Mouse (Mus musculus): ENCODE measurements at regions not wholly inside any gene's neighbourhood (a gene's known extent, or its start where the extent isn't known, plus 50 kb on each side); places are given as distances from the start of the nearest gene placed in this dataset.

GRCm38 (mm10) chr14:40758441-40758840 is 134.6 kb downstream of the Sh2d4b start:
- Histone ChIP-seq H3K4me1 (ENCODE audit: control insufficient read depth, insufficient read depth, low read length) (no peaks in the 10 kb centered on the region), H3K27me3 (ENCODE audit: control insufficient read depth, insufficient read depth, low read length) (no peaks in the 10 kb centered on the region), H3K27ac (ENCODE audit: insufficient read depth, low read length) (no peak overlapping the region), H3K4me3 (replicated peaks; ENCODE audit: insufficient read depth, low read depth, low read length) (no peak overlapping the region)
- 58% methylated on average over 6 of the region's 6 CpGs for WGBS
- TF ChIP-seq POLR2A (IDR thresholded peaks at IDR 0.05; ENCODE audit: borderline replicate concordance, insufficient read depth, low read length) (no peak), CTCF (IDR thresholded peaks at IDR 0.05; ENCODE audit: borderline replicate concordance, insufficient read depth, low read depth, low read length) (no peak)
- no peak for DNase-seq

- no peak overlapping the region for H3K27ac ChIP-seq (ENCODE audit: insufficient read depth, low read length)
- TF ChIP-seq CTCF (IDR thresholded peaks at IDR 0.05; ENCODE audit: borderline replicate concordance, insufficient read depth, low read depth, low read length) (no peak), POLR2A (IDR thresholded peaks at IDR 0.05; ENCODE audit: borderline replicate concordance, insufficient read depth, low read length) (no peak)
- H3K4me1 ChIP-seq (ENCODE audit: control insufficient read depth, insufficient read depth, low read length), result no peaks in the 10 kb centered on the region
- no peaks in the 10 kb centered on the region for H3K27me3 ChIP-seq (ENCODE audit: control insufficient read depth, insufficient read depth, low read length)
- no peak for DNase-seq
- no peak overlapping the region for H3K4me3 ChIP-seq (replicated peaks; ENCODE audit: insufficient read depth, low read depth, low read length)
Measured at GRCm38 (mm10) chr14:40740541-40740940, 152.5 kb downstream of the Sh2d4b start.

- Histone ChIP-seq H3K27ac (ENCODE audit: insufficient read depth, low read length) (no peak overlapping the region), H3K27me3 (ENCODE audit: control insufficient read depth, insufficient read depth, low read length) (no peaks in the 10 kb centered on the region), H3K4me1 (ENCODE audit: control insufficient read depth, insufficient read depth, low read length) (no peaks in the 10 kb centered on the region), H3K4me3 (replicated peaks; ENCODE audit: insufficient read depth, low read depth, low read length) (no peak overlapping the region)
- peak in 1 of 2 experiments; percentile 14 for DNase-seq
- TF ChIP-seq POLR2A (IDR thresholded peaks at IDR 0.05; ENCODE audit: borderline replicate concordance, insufficient read depth, low read length) (no peak), CTCF (IDR thresholded peaks at IDR 0.05; ENCODE audit: borderline replicate concordance, insufficient read depth, low read depth, low read length) (no peak)
- 87% methylated on average over 2 of the region's 2 CpGs for WGBS
Measured at GRCm38 (mm10) chr14:40731861-40732260, 161.2 kb downstream of the Sh2d4b start.

- Histone ChIP-seq H3K4me1 (ENCODE audit: control insufficient read depth, insufficient read depth, low read length) (no peaks in the 10 kb centered on the region), H3K4me3 (replicated peaks; ENCODE audit: insufficient read depth, low read depth, low read length) (no peak overlapping the region), H3K27ac (ENCODE audit: insufficient read depth, low read length) (no peak overlapping the region), H3K27me3 (ENCODE audit: control insufficient read depth, insufficient read depth, low read length) (no peaks in the 10 kb centered on the region)
- DNase-seq, result no peak
- TF ChIP-seq CTCF (IDR thresholded peaks at IDR 0.05; ENCODE audit: borderline replicate concordance, insufficient read depth, low read depth, low read length) (no peak), POLR2A (IDR thresholded peaks at IDR 0.05; ENCODE audit: borderline replicate concordance, insufficient read depth, low read length) (no peak)
- WGBS, result 54% methylated on average over 4 of the region's 4 CpGs
Measured at GRCm38 (mm10) chr14:40708981-40709531, 184.0 kb downstream of the Sh2d4b start.

GRCm38 (mm10) chr14:40707419-40707818 is 185.6 kb downstream of the Sh2d4b start:
- H3K27ac ChIP-seq (ENCODE audit: insufficient read depth, low read length), result no peak overlapping the region
- H3K4me3 ChIP-seq (replicated peaks; ENCODE audit: insufficient read depth, low read depth, low read length), result no peak overlapping the region
- DNase-seq, result no peak
- H3K27me3 ChIP-seq (ENCODE audit: control insufficient read depth, insufficient read depth, low read length), result no peaks in the 10 kb centered on the region
- 77% methylated on average over 2 of the region's 2 CpGs for WGBS
- TF ChIP-seq CTCF (IDR thresholded peaks at IDR 0.05; ENCODE audit: borderline replicate concordance, insufficient read depth, low read depth, low read length) (no peak), POLR2A (IDR thresholded peaks at IDR 0.05; ENCODE audit: borderline replicate concordance, insufficient read depth, low read length) (no peak)
- no peaks in the 10 kb centered on the region for H3K4me1 ChIP-seq (ENCODE audit: control insufficient read depth, insufficient read depth, low read length)

- H3K4me3 ChIP-seq (replicated peaks; ENCODE audit: insufficient read depth, low read depth, low read length), result no peak overlapping the region
- H3K27ac ChIP-seq (ENCODE audit: insufficient read depth, low read length), result no peak overlapping the region
- no peaks in the 10 kb centered on the region for H3K4me1 ChIP-seq (ENCODE audit: control insufficient read depth, insufficient read depth, low read length)
- H3K27me3 ChIP-seq (ENCODE audit: control insufficient read depth, insufficient read depth, low read length), result no peaks in the 10 kb centered on the region
- 37% methylated on average over 7 of the region's 7 CpGs for WGBS
- DNase-seq, result peak in 1 of 2 experiments; percentile 8
- TF ChIP-seq POLR2A (IDR thresholded peaks at IDR 0.05; ENCODE audit: borderline replicate concordance, insufficient read depth, low read length) (no peak), CTCF (IDR thresholded peaks at IDR 0.05; ENCODE audit: borderline replicate concordance, insufficient read depth, low read depth, low read length) (no peak)
Measured at GRCm38 (mm10) chr14:40703451-40703850, 189.6 kb downstream of the Sh2d4b start.

GRCm38 (mm10) chr14:40681711-40682110 is 211.4 kb downstream of the Sh2d4b start:
- 73% methylated on average over 1 of the region's 1 CpGs for WGBS
- Histone ChIP-seq H3K27ac (ENCODE audit: insufficient read depth, low read length) (no peak overlapping the region), H3K27me3 (ENCODE audit: control insufficient read depth, insufficient read depth, low read length) (no peaks in the 10 kb centered on the region), H3K4me1 (ENCODE audit: control insufficient read depth, insufficient read depth, low read length) (no peaks in the 10 kb centered on the region), H3K4me3 (replicated peaks; ENCODE audit: insufficient read depth, low read depth, low read length) (no peak overlapping the region)
- no peak for DNase-seq
- no peak for TF ChIP-seq CTCF (IDR thresholded peaks at IDR 0.05; ENCODE audit: borderline replicate concordance, insufficient read depth, low read depth, low read length)
- TF ChIP-seq POLR2A (IDR thresholded peaks at IDR 0.05; ENCODE audit: borderline replicate concordance, insufficient read depth, low read length), result no peak

- H3K27ac ChIP-seq (ENCODE audit: insufficient read depth, low read length), result no peak overlapping the region
- no peaks in the 10 kb centered on the region for H3K4me1 ChIP-seq (ENCODE audit: control insufficient read depth, insufficient read depth, low read length)
- no peak for TF ChIP-seq POLR2A (IDR thresholded peaks at IDR 0.05; ENCODE audit: borderline replicate concordance, insufficient read depth, low read length)
- TF ChIP-seq CTCF (IDR thresholded peaks at IDR 0.05; ENCODE audit: borderline replicate concordance, insufficient read depth, low read depth, low read length), result no peak
- 7% methylated on average over 1 of the region's 1 CpGs for WGBS
- no peaks in the 10 kb centered on the region for H3K27me3 ChIP-seq (ENCODE audit: control insufficient read depth, insufficient read depth, low read length)
- DNase-seq, result no peak
- H3K4me3 ChIP-seq (replicated peaks; ENCODE audit: insufficient read depth, low read depth, low read length), result no peak overlapping the region
Measured at GRCm38 (mm10) chr14:40653558-40653957, 239.5 kb downstream of the Sh2d4b start.

All from cerebellum, adult 2 months (tissue).